Mouse (Mus musculus) lung, postnatal 36 days (tissue): Measurements from ENCODE around the gene Gabrr2.

Experiments used
- DNase-seq: peaks from one replicate; pipeline ENCODE4 v3.0.0; 2022; ENCODE audit warnings: mixed read lengths

Gene Gabrr2

GRCm38 (mm10) chr4:33062981-33063380, at the start of gene Gabrr2:
Gene Gabrr2, plus strand, starts transcription at chr4:33062999.
- DNase-seq, result peak; percentile 8

DNA sequence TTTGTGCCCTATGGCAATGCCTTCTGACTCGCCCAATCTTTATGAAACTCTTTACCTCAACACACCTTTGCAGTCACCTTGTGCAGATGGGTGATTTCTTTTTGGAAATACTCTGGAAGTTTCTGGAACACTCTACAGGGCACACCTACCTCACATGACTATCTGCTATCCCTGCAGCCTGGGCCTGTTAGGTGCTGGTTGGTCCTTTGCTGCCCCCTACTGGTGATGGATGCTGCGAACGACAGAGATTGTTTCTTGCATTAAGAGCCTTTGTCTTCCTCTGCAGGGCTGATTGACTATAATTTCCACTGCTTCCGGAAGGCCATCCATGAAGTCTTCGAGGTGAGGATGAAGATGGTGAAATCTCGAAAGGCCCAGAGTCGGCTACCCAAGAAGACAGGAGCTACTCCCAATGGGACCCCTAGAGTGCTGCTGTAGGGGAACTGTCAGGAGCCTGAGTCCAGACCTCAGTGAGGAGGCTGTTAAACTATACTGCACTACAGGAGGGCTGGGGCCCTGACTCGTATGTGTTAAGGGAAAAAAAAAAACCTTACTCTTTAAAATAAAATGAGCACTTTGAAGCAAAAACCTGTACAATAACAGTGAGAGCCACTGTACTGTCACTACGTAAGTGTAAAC, 44.3 kb upstream of the Gabrr2 start:
- DNase-seq, result peak; percentile 95

GRCm38 (mm10) chr4:33024420-33024819, 38.4 kb upstream of the Gabrr2 start:
- DNase-seq, result no peak

DNA sequence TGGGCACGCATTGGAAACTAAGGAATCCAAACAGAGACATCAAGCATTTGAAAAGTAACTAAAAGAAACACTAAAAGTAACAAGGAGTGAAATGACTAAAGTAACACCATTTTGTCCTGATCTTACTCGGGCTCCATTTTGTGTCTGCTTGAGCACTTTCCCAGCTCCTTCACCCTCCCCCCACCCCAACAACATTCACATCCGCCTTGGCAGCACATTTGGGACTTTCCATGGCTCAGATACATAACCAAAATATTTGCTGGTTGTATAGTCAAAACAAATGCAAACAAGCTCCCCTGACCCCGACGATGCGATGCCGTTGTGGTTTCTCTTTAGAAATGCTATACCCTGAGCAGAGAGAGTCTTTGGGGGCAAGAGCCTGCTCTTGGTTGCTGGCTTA, 33.7 kb upstream of the Gabrr2 start:
- no peak for DNase-seq

DNA sequence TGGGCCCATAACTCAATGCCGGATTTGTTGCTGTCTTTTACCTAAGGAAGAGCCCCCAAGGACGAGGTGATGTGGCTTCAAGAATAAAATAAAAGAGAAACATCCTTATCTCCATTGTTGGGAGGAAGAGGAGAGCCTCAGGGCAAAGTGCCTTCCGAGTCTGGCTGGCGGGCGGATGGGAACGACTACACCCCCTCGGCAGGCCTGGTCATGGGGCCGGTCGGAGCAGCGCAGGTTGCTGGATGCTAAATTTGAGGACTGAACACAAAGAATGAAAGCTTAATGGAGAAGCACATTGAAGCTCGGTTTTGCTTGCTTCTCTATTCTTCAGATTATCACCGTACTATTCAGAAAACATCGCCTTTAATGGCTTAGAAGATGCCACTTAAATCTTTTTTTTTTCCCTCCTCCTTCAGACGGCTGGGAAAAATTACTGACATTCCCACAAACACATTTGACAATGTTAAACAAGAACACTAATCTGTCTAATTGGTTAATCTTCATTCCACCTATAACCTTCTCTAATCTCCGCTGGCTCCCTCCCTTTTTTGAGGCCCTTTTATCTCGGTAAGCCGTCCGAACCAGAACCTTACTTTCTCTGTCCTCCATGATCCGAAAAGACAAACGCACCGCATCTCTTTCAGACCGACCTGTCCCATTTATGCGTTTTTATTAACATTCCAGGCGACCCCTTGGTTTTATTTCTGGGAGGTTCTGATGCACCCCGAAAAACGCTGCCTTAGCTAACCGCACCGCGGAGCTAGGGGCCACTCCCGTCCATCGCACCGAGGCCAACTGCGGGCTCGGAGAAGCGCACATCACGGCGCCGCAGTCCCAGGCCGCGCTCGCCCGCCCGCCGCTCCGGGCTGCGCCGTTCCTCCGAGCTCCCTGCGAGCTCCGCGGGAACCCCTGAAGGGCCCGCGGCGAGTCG, 32.3 kb upstream of the Gabrr2 start:
- DNase-seq, result peak; percentile 10

DNA sequence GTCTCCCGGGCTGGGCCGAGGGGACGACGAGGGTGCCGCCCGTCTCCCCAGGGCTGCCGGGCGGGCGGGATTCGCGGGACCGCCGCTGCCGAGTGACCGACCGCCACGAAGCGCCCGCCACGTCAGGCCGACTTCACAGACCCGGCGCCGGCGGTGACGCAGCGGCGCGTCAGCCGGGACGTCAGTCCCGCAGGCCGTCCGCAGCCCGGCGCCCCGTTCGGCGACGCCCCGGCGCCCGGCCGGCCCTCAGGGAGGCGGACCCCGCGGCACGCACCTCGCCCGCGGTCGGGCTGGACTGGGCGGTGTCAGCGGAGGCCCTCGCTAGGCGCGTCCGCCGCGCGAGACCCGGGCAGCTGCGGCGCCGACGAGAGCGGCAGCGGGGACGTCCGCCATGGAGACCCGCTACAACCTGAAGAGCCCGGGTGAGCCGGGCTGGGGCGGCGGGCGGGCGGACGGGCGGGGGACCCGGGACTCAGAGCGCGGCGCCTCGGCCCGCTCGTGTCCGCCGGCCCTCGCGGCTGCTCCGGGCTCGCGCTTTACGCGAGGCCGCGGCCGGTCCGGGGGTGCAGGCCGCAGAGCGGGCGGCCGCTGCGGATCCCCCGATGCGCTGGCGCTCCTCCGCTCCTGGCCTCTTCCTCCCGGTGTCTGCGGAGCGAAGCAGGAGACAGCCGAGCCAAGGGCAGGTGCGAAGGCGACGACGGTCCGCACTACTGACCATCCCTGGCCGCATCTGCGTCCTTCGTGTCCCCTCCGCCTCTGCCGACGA, 31.4 kb upstream of the Gabrr2 start, which contains the start of gene Ube2j1:
TSS of gene Ube2j1 (plus strand) at position 222 of the 766 bp plus-strand sequence.
- peak; percentile 89 for DNase-seq

- no peak for DNase-seq
Measured at GRCm38 (mm10) chr4:33032045-33032444, 30.8 kb upstream of the Gabrr2 start.

DNA sequence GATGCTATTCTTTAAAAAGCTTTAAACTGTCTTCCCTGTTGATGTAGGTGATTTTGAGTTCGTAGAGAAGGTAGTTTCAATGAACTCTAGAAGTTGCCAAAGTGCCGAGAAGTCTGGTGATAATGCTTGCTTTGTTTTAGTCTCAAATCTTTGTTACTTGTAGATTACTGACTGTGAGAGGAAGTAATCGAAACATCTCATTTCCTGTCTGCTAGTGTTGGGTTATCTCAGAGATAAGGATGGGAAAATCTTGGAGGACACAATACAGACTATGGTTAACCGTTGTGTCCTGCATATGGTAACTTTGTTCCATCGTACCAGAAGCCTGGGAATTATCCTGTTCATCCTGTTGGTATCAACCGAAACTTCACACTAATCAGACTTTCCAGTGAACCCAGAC, 29.3 kb upstream of the Gabrr2 start:
- no peak for DNase-seq

GRCm38 (mm10) chr4:33039826-33040225, 23.0 kb upstream of the Gabrr2 start:
- no peak for DNase-seq

DNA sequence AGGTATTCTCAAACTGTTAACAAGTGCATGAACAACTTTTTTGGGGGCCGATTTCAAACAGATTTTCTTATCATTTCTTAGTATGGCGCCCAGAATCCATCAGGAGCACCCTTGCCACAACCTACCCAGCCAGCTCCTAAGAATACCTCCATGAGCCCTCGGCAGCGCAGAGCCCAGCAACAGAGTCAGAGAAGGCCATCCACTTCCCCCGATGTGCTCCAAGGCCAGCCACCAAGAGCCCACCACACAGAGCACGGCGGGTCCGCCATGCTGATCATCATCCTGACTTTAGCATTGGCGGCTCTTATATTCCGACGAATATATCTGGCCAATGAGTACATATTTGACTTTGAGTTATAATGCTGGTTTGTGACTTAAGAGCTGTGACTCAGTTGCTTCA, 13.2 kb upstream of the Gabrr2 start:
- DNase-seq, result no peak

DNA sequence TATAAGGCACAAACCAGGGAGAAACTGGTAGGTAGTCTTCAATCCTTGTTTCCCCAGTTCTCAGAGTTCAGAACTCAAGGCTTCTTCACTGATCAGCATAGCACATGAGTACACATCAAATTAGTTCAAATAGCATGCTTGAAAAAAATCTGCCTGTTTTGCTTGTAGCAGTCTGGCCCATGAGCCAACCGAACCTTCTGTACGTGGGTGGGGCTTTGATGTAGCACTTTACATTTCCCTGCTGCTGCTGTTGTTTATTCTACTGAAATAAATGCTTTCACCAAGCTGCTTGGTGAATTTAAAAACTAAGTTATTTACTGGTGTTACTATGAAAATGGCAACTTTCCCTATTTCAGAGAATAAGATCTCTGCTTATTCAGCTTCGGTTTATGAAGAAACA, 10.7 kb upstream of the Gabrr2 start:
- no peak for DNase-seq

- DNase-seq, result no peak
Measured at GRCm38 (mm10) chr4:33052650-33053049, 10.1 kb upstream of the Gabrr2 start.

DNA sequence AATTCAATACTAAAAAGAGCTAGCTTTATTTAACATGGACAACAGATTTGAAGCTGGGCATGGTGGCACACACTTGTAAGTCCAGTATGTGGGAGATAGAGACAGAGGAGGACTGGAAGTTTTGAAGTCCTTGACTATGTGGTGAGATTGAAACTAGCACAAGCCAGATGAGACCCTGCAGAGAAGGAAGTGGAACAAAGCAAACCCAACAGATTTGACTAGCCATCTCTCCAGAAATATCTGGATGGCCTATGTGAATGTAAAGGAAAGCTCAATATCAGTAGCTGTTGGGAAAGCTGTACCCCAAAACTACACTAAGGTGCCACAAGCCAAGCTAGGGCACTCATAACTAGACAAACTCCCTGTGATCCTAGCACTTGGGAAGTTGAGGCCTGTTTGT, 8.4 kb upstream of the Gabrr2 start:
- DNase-seq, result no peak

- DNase-seq, result peak; percentile 16
Measured at GRCm38 (mm10) chr4:33056317-33056716, 6.5 kb upstream of the Gabrr2 start.

- peak; percentile 59 for DNase-seq
Measured at GRCm38 (mm10) chr4:33057890-33058687, 4.7 kb upstream of the Gabrr2 start.

DNA sequence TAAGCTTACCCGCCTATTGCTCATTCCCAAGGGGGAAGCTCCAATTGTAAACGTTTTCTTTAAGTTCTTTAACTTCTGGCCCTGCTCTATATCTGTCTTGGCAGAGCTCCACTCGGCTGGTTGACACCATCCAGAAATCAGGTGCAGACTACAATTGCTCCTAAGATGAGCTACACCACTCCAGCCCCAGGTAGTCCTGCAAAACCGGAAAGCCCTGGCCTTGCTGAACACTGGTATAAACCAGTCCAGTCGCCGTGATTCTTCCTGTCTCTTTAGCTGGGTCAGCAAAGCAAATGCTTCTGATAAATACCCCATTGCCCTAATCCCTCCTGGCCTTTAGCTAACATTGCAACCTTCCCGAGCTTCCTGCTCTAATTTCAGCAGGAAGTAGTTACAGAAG, 1.6 kb upstream of the Gabrr2 start:
- no peak for DNase-seq

GRCm38 (mm10) chr4:33064986-33065385, 2.2 kb downstream of the Gabrr2 start:
- no peak for DNase-seq

DNA sequence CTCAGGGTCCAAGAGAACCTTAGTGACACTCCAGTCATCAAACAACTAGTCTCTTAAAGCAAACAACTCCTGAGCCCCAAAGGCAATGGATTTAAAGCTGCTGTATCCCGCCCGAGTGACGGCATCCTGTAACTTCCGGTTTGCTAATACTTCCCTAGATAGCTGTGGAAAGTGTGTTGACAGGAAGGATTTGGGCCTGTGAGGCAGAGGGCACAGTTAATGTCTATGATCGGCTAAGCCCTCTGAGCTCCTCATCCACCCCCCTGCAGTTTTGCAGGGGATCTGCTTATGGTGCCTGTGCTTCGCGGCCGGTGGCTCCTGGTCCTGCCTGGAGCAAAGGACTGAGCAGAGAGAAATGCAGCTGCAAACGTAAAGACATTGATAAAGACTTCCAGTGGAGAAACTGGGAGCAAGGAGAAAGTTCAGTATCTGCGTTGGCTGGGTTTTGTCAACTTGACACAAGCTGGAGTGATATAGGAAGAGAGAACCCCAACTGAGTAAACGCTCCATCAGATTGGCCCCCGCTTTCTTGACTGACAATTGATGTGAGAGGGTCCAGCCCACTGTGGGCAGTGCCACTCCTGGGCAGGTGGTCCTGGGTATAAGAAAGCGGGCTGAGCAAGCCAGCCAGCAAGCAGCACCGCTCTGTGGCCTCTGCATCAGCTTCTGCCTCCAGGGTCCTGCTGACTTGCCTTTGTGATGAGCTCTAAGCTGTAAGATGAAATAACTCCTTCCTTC, 3.6 kb downstream of the Gabrr2 start:
- DNase-seq, result no peak

DNA sequence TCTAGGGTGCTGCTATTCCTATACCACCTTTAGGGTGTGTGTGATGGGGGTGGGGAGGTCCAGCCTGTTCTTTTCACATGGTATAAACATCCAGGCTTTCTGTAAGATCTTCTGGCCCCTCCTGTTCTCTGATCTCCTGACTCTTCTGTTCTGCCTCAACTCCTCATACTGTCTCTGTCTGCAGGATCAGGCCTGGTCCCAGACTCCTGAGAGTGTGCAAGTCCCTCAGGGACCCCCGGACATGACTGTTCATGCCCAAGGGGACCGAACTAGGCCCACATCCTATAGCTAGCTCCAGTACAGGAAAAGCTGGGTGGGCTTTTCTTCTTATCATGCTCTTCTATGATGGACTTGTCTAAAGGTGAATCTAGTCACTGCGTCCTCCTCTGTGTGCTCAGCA, 4.5 kb downstream of the Gabrr2 start:
- DNase-seq, result no peak

DNA sequence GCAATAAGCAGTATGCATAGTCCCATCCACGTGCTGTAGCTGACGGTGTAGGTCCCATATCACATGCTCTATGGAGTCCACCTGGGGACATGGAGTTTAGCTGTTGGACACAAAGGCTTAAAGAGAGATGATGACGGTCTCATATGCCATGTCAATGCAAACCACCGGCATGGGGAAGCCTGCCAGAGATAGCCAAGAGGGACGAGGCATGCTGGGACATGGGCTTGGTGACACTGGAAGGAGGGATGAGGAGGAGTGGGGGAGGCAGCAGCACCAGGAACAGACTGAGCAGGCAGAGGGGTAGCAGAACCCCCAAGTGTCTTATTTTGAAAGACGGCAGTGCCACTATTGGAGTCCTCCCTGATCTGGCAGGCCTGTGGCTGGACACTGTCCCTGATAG, 5.0 kb downstream of the Gabrr2 start:
- DNase-seq, result no peak

DNA sequence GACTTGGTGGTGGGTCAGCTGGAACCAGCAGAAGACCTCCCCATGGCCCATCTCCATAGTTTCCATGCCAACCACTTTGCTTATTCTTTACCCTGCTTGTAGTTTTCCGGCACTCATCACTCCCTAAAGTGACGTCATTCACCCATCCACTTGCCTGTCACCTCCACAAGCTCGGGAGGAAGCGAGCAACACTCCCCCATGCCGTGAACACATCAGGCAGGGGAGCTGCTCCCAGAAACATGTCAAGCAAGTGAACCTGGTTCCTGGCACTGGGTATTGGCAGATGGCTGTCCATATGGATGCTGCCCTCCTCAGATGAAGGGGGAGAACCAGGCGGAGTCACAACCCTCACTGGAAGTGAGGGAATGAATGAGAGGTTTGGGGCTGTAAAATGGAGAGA, 6.1 kb downstream of the Gabrr2 start:
- no peak for DNase-seq

GRCm38 (mm10) chr4:33070326-33070725, 7.5 kb downstream of the Gabrr2 start:
- no peak for DNase-seq
